In genomic region chr6:85378629-85379028, GRCm38 (mm10) we compare ENCODE assay signal across 15 mouse cellular contexts. TPM values are rescaled to one million over a fixed set of nuclear protein-coding genes. Genes with fewer than 3 reads are reported as not detected.
"Had no signal": no experiment of that assay in that cellular context is flagged by ENCODE, and none has a peak within 500 bp of the region (broad histone marks: within the 10 kb centered on the region; RNA-seq: fewer than 3 reads in every experiment).

No protein-coding gene starts in this region.

- H3K9ac ChIP-seq: limb, embryonic 12.5 days; liver, embryonic 15.5 days; neural tube, embryonic 15.5 days had no signal

- H3K27me3 ChIP-seq: neural tube, embryonic 15.5 days had no signal

- DNase-seq: lung, adult 2 months; lung, postnatal 36 days; midbrain, embryonic 14.5 days; thymus, postnatal 4 days had no signal

- H3K4me3 ChIP-seq: layer of hippocampus, adult 2 months; limb, embryonic 12.5 days; liver, embryonic 15.5 days; myocyte; neural tube, embryonic 15.5 days had no signal

- H3K4me2 ChIP-seq: limb, embryonic 12.5 days; liver, embryonic 15.5 days; neural tube, embryonic 15.5 days had no signal

- H3K36me3 ChIP-seq: limb, embryonic 12.5 days; liver, embryonic 15.5 days; neural tube, embryonic 15.5 days had no signal

- H3K9me3 ChIP-seq: limb, embryonic 12.5 days; liver, embryonic 15.5 days; neural tube, embryonic 15.5 days had no signal

- ATAC-seq: lung, postnatal 0 days had no signal

- H3K27ac ChIP-seq: layer of hippocampus, adult 2 months; limb, embryonic 12.5 days; liver, embryonic 15.5 days; neural tube, embryonic 15.5 days; stomach, postnatal 0 days had no signal

RNA-seq across cellular contexts. Expression of gene Noto, which starts 45.1 kb away (rescaled TPM):
- total RNA-seq: layer of hippocampus, adult 2 months; layer of hippocampus, postnatal 10 days; left cerebral cortex, postnatal 36 days; megakaryocyte progenitor cell, adult 5-6 weeks had no signal
- polyA plus RNA-seq: limb, embryonic 12.5 days; liver, embryonic 15.5 days; lung, adult 2 months; midbrain, embryonic 14.5 days; myocyte; neural tube, embryonic 11.5 days; neural tube, embryonic 15.5 days; stomach, postnatal 0 days had no signal
